Mouse (Mus musculus): Measurements from ENCODE around the gene Psrc1. TPM values are rescaled to one million over a fixed set of nuclear protein-coding genes. Genes with fewer than 3 reads are reported as not detected.

Gene Psrc1
- polyA plus RNA-seq, 1 experiment from 2014 or later = 25.4 TPM

GRCm38 (mm10) chr3:108408517-108409008 lies 24.9 kb downstream of the Psrc1 start:
- no peak for ATAC-seq (ENCODE audit: extremely low read depth, insufficient number of reproducible peaks, low FRiP score, low TSS enrichment)
- H3K9me3 ChIP-seq = peaks cover 7% of the 10 kb centered on the region; the same call in 1 of the 2 replicates
- no peak overlapping the region for H3K4me2 ChIP-seq
- no peak overlapping the region for H3K4me3 ChIP-seq
- 81% methylated on average over 8 of the region's 8 CpGs for WGBS
- peaks cover 4% of the 10 kb centered on the region; the same call in 1 of the 2 replicates for H3K27me3 ChIP-seq (replicated peaks)
- no peak overlapping the region for H3K9ac ChIP-seq
- peaks cover 13% of the 10 kb centered on the region for H3K36me3 ChIP-seq
- no peak overlapping the region for H3K27ac ChIP-seq (replicated peaks)
- peaks cover 13% of the 10 kb centered on the region for H3K4me1 ChIP-seq

- H3K27ac ChIP-seq (replicated peaks) = no peak overlapping the region
- no peak overlapping the region for H3K4me2 ChIP-seq
- peaks cover 11% of the 10 kb centered on the region for H3K27me3 ChIP-seq (replicated peaks)
- H3K9ac ChIP-seq = no peak overlapping the region
- peaks cover 22% of the 10 kb centered on the region for H3K36me3 ChIP-seq
- no peak for ATAC-seq (ENCODE audit: extremely low read depth, insufficient number of reproducible peaks, low FRiP score, low TSS enrichment)
- peaks cover 14% of the 10 kb centered on the region for H3K4me1 ChIP-seq
- H3K4me3 ChIP-seq = no peak overlapping the region
- H3K9me3 ChIP-seq = peaks cover 14% of the 10 kb centered on the region
- 58% methylated on average over 8 of the region's 8 CpGs for WGBS
These were observed 26.2 kb downstream of the Psrc1 start for GRCm38 (mm10) chr3:108409656-108410358.

DNA sequence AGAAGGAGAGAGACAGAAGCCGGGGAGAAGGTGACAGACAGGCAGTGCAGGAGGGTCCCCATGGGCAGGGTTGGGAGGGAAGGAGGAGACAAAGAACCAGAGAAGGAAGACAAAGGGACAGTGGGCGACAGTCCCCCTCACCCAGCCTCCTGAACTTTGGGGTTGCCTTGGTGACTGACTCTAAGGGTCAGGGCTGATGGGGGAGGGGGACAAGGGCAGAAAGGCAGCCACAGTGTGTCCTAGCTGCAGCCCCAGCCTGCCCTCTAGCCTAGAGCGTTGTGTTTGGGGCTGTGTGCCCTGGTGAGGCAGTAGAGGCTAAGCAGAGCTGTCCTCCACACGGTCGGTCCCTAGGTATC lies 26.7 kb downstream of the Psrc1 start:
- Histone ChIP-seq H3K27ac (replicated peaks) (no peak overlapping the region), H3K9ac (no peak overlapping the region), H3K4me1 (peaks cover 19% of the 10 kb centered on the region), H3K36me3 (peaks cover 22% of the 10 kb centered on the region), H3K4me3 (no peak overlapping the region), H3K27me3 (replicated peaks) (peaks cover 17% of the 10 kb centered on the region), H3K9me3 (peaks cover 14% of the 10 kb centered on the region), H3K4me2 (no peak overlapping the region)
- WGBS = 36% methylated on average over 5 of the region's 5 CpGs
- ATAC-seq (ENCODE audit: extremely low read depth, insufficient number of reproducible peaks, low FRiP score, low TSS enrichment) = no peak

GRCm38 (mm10) chr3:108411026-108411753 lies 27.6 kb downstream of the Psrc1 start:
- H3K9me3 ChIP-seq = peaks cover 14% of the 10 kb centered on the region
- WGBS = 49% methylated on average over 5 of the region's 5 CpGs
- H3K4me2 ChIP-seq = no peak overlapping the region
- no peak overlapping the region for H3K4me3 ChIP-seq
- H3K4me1 ChIP-seq = peaks cover 21% of the 10 kb centered on the region
- ATAC-seq (ENCODE audit: extremely low read depth, insufficient number of reproducible peaks, low FRiP score, low TSS enrichment) = no peak
- peak overlapping the region; percentile 50; the same call in 1 of the 2 replicates for H3K9ac ChIP-seq
- peaks cover 22% of the 10 kb centered on the region for H3K36me3 ChIP-seq
- H3K27ac ChIP-seq (replicated peaks) = peak overlapping the region; percentile 36; the same call in 1 of the 2 replicates
- peaks cover 19% of the 10 kb centered on the region for H3K27me3 ChIP-seq (replicated peaks)

DNA sequence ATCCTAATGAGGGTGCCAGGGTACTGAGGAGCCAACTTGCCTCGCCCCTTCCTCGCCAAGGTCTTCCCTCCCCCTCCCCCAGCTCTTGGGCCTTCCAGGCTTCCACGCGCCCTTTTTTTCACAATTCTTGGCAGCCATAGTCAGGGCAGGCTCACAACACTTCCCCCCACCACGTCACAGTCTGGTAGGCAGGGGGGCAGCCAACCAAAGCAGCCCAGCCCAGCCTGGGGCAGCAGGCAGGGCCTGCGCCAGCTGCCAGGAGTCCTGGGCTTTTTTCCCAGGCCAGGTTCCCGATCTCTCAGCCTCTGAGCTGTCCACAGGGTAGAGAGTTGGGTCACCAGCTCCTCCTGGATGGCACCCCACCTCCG lies 28.1 kb downstream of the Psrc1 start:
- H3K27me3 ChIP-seq (replicated peaks) = peaks cover 25% of the 10 kb centered on the region
- H3K36me3 ChIP-seq = peaks cover 19% of the 10 kb centered on the region
- H3K9ac ChIP-seq = peak overlapping the region; percentile 50; the same call in 1 of the 2 replicates
- peak overlapping the region; percentile 36; the same call in 1 of the 2 replicates for H3K27ac ChIP-seq (replicated peaks)
- H3K9me3 ChIP-seq = peaks cover 14% of the 10 kb centered on the region
- H3K4me1 ChIP-seq = peaks cover 23% of the 10 kb centered on the region
- H3K4me3 ChIP-seq = no peak overlapping the region
- no peak overlapping the region for H3K4me2 ChIP-seq
- no peak for ATAC-seq (ENCODE audit: extremely low read depth, insufficient number of reproducible peaks, low FRiP score, low TSS enrichment)
- WGBS = 62% methylated on average over 8 of the region's 8 CpGs

- Histone ChIP-seq H3K4me2 (no peak overlapping the region), H3K9ac (no peak overlapping the region), H3K4me1 (peaks cover 23% of the 10 kb centered on the region), H3K4me3 (no peak overlapping the region), H3K27ac (replicated peaks) (no peak overlapping the region), H3K27me3 (replicated peaks) (peaks cover 39% of the 10 kb centered on the region), H3K36me3 (peaks cover 19% of the 10 kb centered on the region), H3K9me3 (peaks cover 14% of the 10 kb centered on the region)
- no peak for ATAC-seq (ENCODE audit: extremely low read depth, insufficient number of reproducible peaks, low FRiP score, low TSS enrichment)
- 91% methylated on average over 35 of the region's 35 CpGs for WGBS
These were observed 30.2 kb downstream of the Psrc1 start for GRCm38 (mm10) chr3:108413634-108414360.

DNA sequence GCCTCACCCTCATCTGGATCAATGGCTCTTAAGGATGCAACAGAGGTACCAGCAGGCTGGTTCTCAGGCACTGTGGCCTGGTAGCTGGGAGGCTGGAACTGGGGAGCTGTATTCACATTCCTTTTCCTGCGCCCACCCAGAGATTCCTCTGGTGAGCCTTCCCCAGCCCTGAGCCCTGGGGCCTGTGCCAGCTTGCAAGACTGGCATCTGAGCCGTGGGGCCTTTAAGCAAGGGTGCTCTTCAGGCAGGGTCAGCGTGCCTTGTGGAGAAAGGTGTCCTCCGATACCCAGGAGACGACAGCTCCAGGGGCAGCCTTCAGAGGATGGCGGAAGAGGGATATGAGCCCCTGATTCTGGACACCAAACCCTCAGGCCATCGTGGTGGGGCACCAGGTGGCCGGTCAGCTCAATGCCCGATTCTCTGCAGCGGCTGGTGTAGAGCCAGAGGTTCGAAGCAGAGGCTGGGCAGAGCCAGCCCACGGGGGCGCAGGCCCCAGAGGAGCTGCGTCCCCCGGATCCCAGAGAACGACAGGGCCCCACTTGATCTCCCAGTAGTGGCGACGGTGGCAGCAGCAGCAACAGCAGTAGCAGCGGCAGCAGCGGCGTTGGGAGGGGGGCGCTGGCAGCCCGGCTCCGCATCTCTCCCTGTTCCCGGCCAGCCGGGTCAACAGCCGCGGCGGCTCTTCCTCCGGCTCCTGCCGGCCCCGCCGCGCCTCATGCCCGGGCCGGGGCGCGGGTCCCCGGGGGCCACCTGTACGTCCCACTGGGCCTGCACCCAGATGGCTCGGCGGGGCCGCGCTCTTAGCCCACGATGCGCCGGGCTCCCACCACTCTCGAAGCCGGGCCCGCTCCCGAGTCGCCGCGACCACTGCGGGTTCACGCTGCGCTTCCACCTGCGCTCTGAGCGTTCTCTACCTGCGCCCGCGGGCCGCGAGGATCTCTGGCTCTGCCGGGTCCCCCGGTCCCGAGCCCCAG lies 31.5 kb downstream of the Psrc1 start, which contains the start of gene Celsr2:
Celsr2 (minus strand) TSS at position 696 of the 974 bp plus-strand sequence.
- no peak within 1 kb of the TSS for H3K27ac ChIP-seq (replicated peaks)

DNA sequence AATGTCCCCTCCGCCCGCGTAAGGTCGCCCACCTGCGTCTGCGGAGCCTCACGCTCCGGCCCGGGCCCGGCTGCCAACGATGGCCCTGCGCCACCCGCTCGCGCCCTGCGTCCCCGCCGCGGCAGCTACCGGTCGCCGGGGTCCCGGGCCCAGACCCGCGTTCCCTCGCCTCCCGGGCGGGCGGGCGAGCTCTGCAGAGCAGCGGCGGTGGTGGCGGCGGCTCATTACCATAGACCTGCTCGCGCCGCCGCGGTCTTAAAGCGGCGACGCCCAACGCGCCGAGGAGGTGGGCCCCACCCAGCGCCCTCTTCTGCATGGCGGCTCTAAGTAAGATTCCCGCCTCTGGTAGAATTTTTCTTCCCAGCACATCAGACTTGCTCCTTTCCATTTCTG lies 32.2 kb downstream of the Psrc1 start:
- H3K36me3 ChIP-seq = peaks cover 19% of the 10 kb centered on the region
- H3K27ac ChIP-seq (replicated peaks) = no peak overlapping the region
- H3K4me3 ChIP-seq = peak overlapping the region; percentile 79
- H3K27me3 ChIP-seq (replicated peaks) = peaks cover 47% of the 10 kb centered on the region
- WGBS = under 1% methylated on average over 48 of the region's 48 CpGs
- peak overlapping the region; percentile 87 for H3K9ac ChIP-seq
- peak; percentile 60; the same call in 1 of the 2 replicates for ATAC-seq (ENCODE audit: extremely low read depth, insufficient number of reproducible peaks, low FRiP score, low TSS enrichment)
- peak overlapping the region; percentile 100 for H3K4me2 ChIP-seq
- H3K4me1 ChIP-seq = peaks cover 22% of the 10 kb centered on the region
- peaks cover 14% of the 10 kb centered on the region for H3K9me3 ChIP-seq

More for the DNA sequence above, 31.5 kb downstream of the Psrc1 start, which contains the start of gene Celsr2:
- 6% methylated on average over 57 of the region's 67 CpGs for WGBS
- Histone ChIP-seq H3K4me3 (peak within 1 kb of the TSS; percentile 79), H3K27me3 (replicated peaks) (peaks cover 47% of the 10 kb centered on the region), H3K4me2 (peak within 1 kb of the TSS; percentile 100), H3K36me3 (peaks cover 19% of the 10 kb centered on the region), H3K9ac (peak within 1 kb of the TSS; percentile 87), H3K4me1 (peaks cover 23% of the 10 kb centered on the region), H3K9me3 (peaks cover 14% of the 10 kb centered on the region)
- no peak for ATAC-seq (ENCODE audit: extremely low read depth, insufficient number of reproducible peaks, low FRiP score, low TSS enrichment)

- H3K9me3 ChIP-seq = no peaks in the 10 kb centered on the region
- peaks cover 17% of the 10 kb centered on the region for H3K4me1 ChIP-seq
- peak overlapping the region; percentile 19; the same call in 1 of the 2 replicates for H3K9ac ChIP-seq
- H3K4me2 ChIP-seq = no peak overlapping the region
- 36% methylated on average over 6 of the region's 6 CpGs for WGBS
- H3K27ac ChIP-seq (replicated peaks) = no peak overlapping the region
- H3K4me3 ChIP-seq = no peak overlapping the region
- peaks cover 20% of the 10 kb centered on the region for H3K27me3 ChIP-seq (replicated peaks)
- ATAC-seq (ENCODE audit: extremely low read depth, insufficient number of reproducible peaks, low FRiP score, low TSS enrichment) = no peak
- peaks cover 34% of the 10 kb centered on the region for H3K36me3 ChIP-seq
These were observed 39.4 kb downstream of the Psrc1 start for GRCm38 (mm10) chr3:108423006-108423405.

Data from heart, embryonic 13.5 days (tissue).